Mouse (Mus musculus): Measurements from ENCODE around the gene Col25a1. TPM values are rescaled to one million over a fixed set of nuclear protein-coding genes. Genes with fewer than 3 reads are reported as not detected.
A peak's percentile ranks its signal among the peaks of the same experiment; 100 is the strongest.

Gene Col25a1
- polyA plus RNA-seq, 1 experiment = not detected

- H3K27ac ChIP-seq (ENCODE audit: insufficient read depth, low read depth, low read length) = 0 out of 2 replicates have a peak overlapping the region, but pooled peaks have one; percentile 9
- H3K4me1 ChIP-seq (ENCODE audit: control insufficient read depth, insufficient read depth, low read length) = peaks cover 8% of the 10 kb centered on the region
- TF ChIP-seq POLR2A (IDR thresholded peaks at IDR 0.05; ENCODE audit: borderline replicate concordance, low read depth, low read length) (no peak), CTCF (IDR thresholded peaks at IDR 0.05; ENCODE audit: low read depth, low read length) (no peak)
- H3K4me3 ChIP-seq (ENCODE audit: insufficient read depth, low read length) = no peak overlapping the region
Observed at GRCm38 (mm10) chr3:130235233-130235632, 103.9 kb downstream of the Col25a1 start.

- H3K27ac ChIP-seq (ENCODE audit: insufficient read depth, low read depth, low read length) = no peak overlapping the region
- TF ChIP-seq CTCF (IDR thresholded peaks at IDR 0.05; ENCODE audit: low read depth, low read length) (no peak), POLR2A (IDR thresholded peaks at IDR 0.05; ENCODE audit: borderline replicate concordance, low read depth, low read length) (no peak)
Observed at GRCm38 (mm10) chr3:130236129-130236528, 104.8 kb downstream of the Col25a1 start.

GRCm38 (mm10) chr3:130237852-130238251 lies 106.6 kb downstream of the Col25a1 start:
- H3K27ac ChIP-seq (ENCODE audit: insufficient read depth, low read depth, low read length) = no peak overlapping the region
- no peak overlapping the region for H3K4me3 ChIP-seq (ENCODE audit: insufficient read depth, low read length)
- peaks cover 16% of the 10 kb centered on the region for H3K4me1 ChIP-seq (ENCODE audit: control insufficient read depth, insufficient read depth, low read length)
- no peak for TF ChIP-seq POLR2A (IDR thresholded peaks at IDR 0.05; ENCODE audit: borderline replicate concordance, low read depth, low read length)
- no peak for TF ChIP-seq CTCF (IDR thresholded peaks at IDR 0.05; ENCODE audit: low read depth, low read length)

More at GRCm38 (mm10) chr3:130236129-130236528, 104.8 kb downstream of the Col25a1 start:
- H3K4me3 ChIP-seq (ENCODE audit: insufficient read depth, low read length) = no peak overlapping the region
- H3K4me1 ChIP-seq (ENCODE audit: control insufficient read depth, insufficient read depth, low read length) = peaks cover 8% of the 10 kb centered on the region

- TF ChIP-seq CTCF (IDR thresholded peaks at IDR 0.05; ENCODE audit: low read depth, low read length) = no peak
- TF ChIP-seq POLR2A (IDR thresholded peaks at IDR 0.05; ENCODE audit: borderline replicate concordance, low read depth, low read length) = no peak
Observed at GRCm38 (mm10) chr3:130241924-130242323, 110.6 kb downstream of the Col25a1 start.

GRCm38 (mm10) chr3:130242647-130243296 lies 111.5 kb downstream of the Col25a1 start:
- no peak overlapping the region for H3K27ac ChIP-seq (ENCODE audit: insufficient read depth, low read depth, low read length)
- no peak overlapping the region for H3K4me3 ChIP-seq (ENCODE audit: insufficient read depth, low read length)
- TF ChIP-seq POLR2A (IDR thresholded peaks at IDR 0.05; ENCODE audit: borderline replicate concordance, low read depth, low read length) (no peak), CTCF (IDR thresholded peaks at IDR 0.05; ENCODE audit: low read depth, low read length) (no peak)
- H3K4me1 ChIP-seq (ENCODE audit: control insufficient read depth, insufficient read depth, low read length) = peaks cover 8% of the 10 kb centered on the region

More at GRCm38 (mm10) chr3:130241924-130242323, 110.6 kb downstream of the Col25a1 start:
- H3K27ac ChIP-seq (ENCODE audit: insufficient read depth, low read depth, low read length) = peak overlapping the region; percentile 13; the same call in 1 of the 2 replicates
- peaks cover 8% of the 10 kb centered on the region for H3K4me1 ChIP-seq (ENCODE audit: control insufficient read depth, insufficient read depth, low read length)
- no peak overlapping the region for H3K4me3 ChIP-seq (ENCODE audit: insufficient read depth, low read length)

- Histone ChIP-seq H3K4me3 (ENCODE audit: insufficient read depth, low read length) (no peak overlapping the region), H3K4me1 (ENCODE audit: control insufficient read depth, insufficient read depth, low read length) (0 out of 2 replicates have a peak, but pooled peaks cover 2% of the 10 kb centered on the region)
Observed at GRCm38 (mm10) chr3:130252355-130252754, 121.1 kb downstream of the Col25a1 start.

GRCm38 (mm10) chr3:130256059-130256458 lies 124.8 kb downstream of the Col25a1 start:
- H3K27ac ChIP-seq (ENCODE audit: insufficient read depth, low read depth, low read length) = no peak overlapping the region

More at GRCm38 (mm10) chr3:130252355-130252754, 121.1 kb downstream of the Col25a1 start:
- no peak for TF ChIP-seq POLR2A (IDR thresholded peaks at IDR 0.05; ENCODE audit: borderline replicate concordance, low read depth, low read length)
- no peak for TF ChIP-seq CTCF (IDR thresholded peaks at IDR 0.05; ENCODE audit: low read depth, low read length)
- H3K27ac ChIP-seq (ENCODE audit: insufficient read depth, low read depth, low read length) = no peak overlapping the region

GRCm38 (mm10) chr3:130256610-130257009 lies 125.3 kb downstream of the Col25a1 start:
- no peak for TF ChIP-seq CTCF (IDR thresholded peaks at IDR 0.05; ENCODE audit: low read depth, low read length)
- TF ChIP-seq POLR2A (IDR thresholded peaks at IDR 0.05; ENCODE audit: borderline replicate concordance, low read depth, low read length) = no peak
- 0 out of 2 replicates have a peak, but pooled peaks cover 2% of the 10 kb centered on the region for H3K4me1 ChIP-seq (ENCODE audit: control insufficient read depth, insufficient read depth, low read length)
- no peak overlapping the region for H3K27ac ChIP-seq (ENCODE audit: insufficient read depth, low read depth, low read length)
- H3K4me3 ChIP-seq (ENCODE audit: insufficient read depth, low read length) = no peak overlapping the region

More at GRCm38 (mm10) chr3:130256059-130256458, 124.8 kb downstream of the Col25a1 start:
- Histone ChIP-seq H3K4me3 (ENCODE audit: insufficient read depth, low read length) (no peak overlapping the region), H3K4me1 (ENCODE audit: control insufficient read depth, insufficient read depth, low read length) (0 out of 2 replicates have a peak, but pooled peaks cover 2% of the 10 kb centered on the region)
- TF ChIP-seq CTCF (IDR thresholded peaks at IDR 0.05; ENCODE audit: low read depth, low read length) (no peak), POLR2A (IDR thresholded peaks at IDR 0.05; ENCODE audit: borderline replicate concordance, low read depth, low read length) (no peak)

- TF ChIP-seq CTCF (IDR thresholded peaks at IDR 0.05; ENCODE audit: low read depth, low read length) (peak; percentile 28; the same call in 1 of the 2 replicates), POLR2A (IDR thresholded peaks at IDR 0.05; ENCODE audit: borderline replicate concordance, low read depth, low read length) (no peak)
- Histone ChIP-seq H3K4me1 (ENCODE audit: control insufficient read depth, insufficient read depth, low read length) (no peaks in the 10 kb centered on the region), H3K27ac (ENCODE audit: insufficient read depth, low read depth, low read length) (no peak overlapping the region), H3K4me3 (ENCODE audit: insufficient read depth, low read length) (no peak overlapping the region)
Observed at GRCm38 (mm10) chr3:130259670-130260069, 128.4 kb downstream of the Col25a1 start.

- TF ChIP-seq POLR2A (IDR thresholded peaks at IDR 0.05; ENCODE audit: borderline replicate concordance, low read depth, low read length) (no peak), CTCF (IDR thresholded peaks at IDR 0.05; ENCODE audit: low read depth, low read length) (no peak)
- H3K4me1 ChIP-seq (ENCODE audit: control insufficient read depth, insufficient read depth, low read length) = no peaks in the 10 kb centered on the region
- H3K27ac ChIP-seq (ENCODE audit: insufficient read depth, low read depth, low read length) = no peak overlapping the region
- H3K4me3 ChIP-seq (ENCODE audit: insufficient read depth, low read length) = no peak overlapping the region
Observed at GRCm38 (mm10) chr3:130260316-130260715, 129.0 kb downstream of the Col25a1 start.
